Mouse (Mus musculus) ovary, adult 18-20 months (tissue): Measurements from ENCODE around the gene Fcer1g.
A peak's percentile ranks its signal among the peaks of the same experiment; 100 is the strongest.
"Not testable (repeated sequence)": the region's sequence is repeated elsewhere in the genome, so short reads cannot be mapped to it uniquely, and the experiment has no call there.

Source experiments
- DNase-seq: peaks from one replicate; pipeline ENCODE4 v3.0.0; 2022; ENCODE audit warnings: low spot score, mixed read lengths

Fcer1g gene

DNA sequence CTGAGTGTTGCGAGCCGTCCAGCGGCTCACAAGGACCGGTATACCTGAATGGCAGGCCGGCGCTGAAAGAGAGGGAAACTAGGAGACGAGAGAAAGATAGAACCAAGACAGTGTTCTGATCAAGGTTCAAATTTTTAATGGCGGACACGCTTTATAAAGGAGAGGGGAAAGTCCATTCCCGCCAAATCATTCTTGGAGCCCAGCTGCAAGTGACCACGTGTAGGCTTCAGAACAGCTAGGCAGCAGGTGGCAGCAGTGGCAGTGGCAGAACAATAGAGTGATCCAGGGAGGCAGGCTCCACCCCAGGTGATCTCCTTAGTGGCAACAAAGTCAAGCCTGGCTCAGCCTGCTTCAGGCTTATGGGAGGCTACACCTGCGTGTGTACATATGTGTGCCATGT lies 7.8 kb upstream of the Fcer1g start:
- not testable (repeated sequence) for DNase-seq

DNA sequence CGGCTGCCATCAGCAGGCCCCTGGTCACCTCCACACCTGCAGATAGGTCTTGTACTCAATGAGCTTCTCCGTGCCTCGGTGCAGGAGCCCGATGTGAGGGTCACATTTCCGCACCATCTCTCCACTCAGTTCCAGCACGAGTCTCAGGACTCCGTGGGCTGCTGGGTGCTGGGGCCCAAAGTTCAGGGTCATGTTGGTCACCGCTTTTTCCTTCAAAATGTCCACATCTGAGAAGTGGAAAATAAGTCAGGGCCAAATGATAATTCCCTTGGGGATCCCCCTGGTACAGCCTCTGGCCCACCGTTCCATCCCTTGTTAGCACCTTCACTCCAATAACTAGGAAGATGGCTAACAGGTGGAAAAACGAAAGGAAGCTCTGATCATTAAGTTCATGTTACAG lies 6.7 kb upstream of the Fcer1g start:
- DNase-seq: no peak

DNA sequence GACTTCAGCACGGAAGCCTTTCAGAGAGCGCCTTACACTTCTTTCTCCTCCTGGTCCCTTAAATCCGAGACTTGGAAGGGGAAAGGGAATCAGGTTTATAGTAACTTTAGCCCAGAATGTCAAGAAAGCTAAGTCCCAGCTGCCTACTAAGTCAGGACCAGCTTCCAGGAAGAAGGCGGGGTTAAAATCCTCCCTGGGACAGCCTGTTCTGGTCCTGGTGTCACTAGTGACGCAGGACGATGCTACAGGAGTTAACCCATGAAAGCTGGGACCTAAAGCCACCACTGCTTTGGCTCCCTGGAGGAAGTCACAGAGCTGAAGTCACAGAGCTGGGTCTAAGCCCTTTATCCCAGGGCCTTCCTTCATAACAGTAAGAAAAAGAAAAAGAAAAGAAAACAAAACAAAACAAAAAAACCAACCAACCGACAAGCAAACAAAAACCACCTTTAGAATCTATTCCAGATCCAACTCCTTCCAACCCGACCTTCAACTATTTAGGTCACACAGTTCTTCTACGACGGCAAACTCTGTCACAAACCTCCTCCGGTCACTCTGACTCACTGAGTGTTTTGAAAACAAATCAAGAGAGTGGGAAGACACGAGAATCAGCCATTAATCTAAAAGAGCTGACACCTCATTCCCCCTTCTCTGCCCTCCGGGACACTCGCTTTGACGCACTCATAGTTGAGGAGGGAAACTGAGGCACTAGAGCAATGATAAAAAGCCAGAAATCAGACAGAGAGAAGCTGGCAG lies 6.0 kb upstream of the Fcer1g start:
- no peak for DNase-seq

DNA sequence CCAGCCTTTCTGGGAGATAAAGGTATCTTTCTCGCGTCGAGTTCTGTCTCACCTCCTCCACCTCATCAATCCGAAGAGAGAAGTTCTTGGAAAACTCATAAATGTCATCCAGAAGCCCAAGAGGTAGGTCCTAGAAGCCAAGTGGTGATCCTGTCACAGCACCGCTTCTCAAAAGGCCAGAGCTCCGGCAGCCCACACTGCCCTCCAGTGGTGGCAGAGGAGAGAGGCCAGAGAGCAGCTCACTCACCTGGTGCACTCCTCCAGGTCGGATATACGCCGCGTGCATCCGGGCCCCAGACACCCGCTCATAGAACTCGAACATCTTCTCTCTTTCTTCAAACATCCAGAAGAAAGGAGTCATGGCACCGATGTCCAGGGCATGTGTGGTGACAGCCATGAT lies 4.3 kb upstream of the Fcer1g start:
- DNase-seq: no peak

DNA sequence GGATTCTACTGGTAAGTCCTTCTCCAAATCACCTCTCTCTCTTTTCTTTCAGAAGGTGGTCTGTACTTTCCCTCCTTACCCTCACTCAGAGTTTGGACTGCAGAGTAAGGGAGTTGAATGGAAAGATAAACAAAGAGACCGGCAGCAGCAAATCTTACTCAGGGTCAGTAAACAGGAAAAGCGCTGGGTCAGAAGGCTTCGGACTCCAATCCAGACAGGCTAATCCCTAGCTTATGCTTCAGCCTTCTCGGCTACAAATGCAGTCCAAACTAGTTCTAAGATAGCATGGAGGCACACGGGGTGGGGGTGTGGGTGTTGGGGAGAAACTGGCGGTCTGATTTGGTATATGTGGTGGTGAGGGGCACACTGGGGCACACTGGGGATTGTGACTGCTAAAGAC lies 3.3 kb upstream of the Fcer1g start:
- DNase-seq: no peak

DNA sequence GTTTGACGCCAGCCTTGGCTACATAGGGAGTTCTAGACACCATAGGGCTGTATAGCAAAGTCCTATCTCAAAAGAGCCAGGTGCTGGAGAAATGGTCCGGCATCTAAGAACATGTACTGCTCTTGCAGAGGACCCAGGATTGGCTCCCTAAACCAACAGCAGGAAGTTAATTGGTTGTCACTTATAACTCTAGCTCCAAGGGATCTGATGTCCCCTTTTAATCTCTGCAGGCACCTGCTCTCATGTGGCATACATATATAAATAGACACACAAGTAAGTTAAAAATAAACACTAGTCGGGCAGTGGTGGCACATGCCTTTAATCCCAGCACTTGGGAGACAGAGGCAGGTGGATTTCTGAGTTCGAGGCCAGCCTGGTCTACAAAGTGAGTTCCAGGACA lies 1.6 kb upstream of the Fcer1g start:
- DNase-seq: no peak

DNA sequence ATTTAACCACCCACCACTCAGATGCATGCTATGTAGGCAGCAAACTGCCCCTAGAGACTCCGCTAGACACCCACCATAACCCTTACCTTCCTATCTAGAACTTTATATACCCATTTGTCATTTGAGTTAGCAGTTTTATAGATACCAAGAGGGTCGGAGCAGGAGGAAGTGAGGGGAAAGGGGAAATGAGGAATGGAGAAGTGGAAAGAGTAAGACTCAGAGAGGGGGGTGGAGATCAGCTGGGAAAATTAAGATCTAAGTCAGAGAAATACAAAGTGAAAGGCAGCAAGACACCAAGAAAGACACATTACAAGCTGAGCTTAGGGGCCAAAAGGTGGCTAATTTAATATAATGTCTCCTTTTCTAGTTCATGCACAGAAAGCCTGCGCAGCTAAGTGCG lies 373 bp upstream of the Fcer1g start:
- DNase-seq: no peak

DNA sequence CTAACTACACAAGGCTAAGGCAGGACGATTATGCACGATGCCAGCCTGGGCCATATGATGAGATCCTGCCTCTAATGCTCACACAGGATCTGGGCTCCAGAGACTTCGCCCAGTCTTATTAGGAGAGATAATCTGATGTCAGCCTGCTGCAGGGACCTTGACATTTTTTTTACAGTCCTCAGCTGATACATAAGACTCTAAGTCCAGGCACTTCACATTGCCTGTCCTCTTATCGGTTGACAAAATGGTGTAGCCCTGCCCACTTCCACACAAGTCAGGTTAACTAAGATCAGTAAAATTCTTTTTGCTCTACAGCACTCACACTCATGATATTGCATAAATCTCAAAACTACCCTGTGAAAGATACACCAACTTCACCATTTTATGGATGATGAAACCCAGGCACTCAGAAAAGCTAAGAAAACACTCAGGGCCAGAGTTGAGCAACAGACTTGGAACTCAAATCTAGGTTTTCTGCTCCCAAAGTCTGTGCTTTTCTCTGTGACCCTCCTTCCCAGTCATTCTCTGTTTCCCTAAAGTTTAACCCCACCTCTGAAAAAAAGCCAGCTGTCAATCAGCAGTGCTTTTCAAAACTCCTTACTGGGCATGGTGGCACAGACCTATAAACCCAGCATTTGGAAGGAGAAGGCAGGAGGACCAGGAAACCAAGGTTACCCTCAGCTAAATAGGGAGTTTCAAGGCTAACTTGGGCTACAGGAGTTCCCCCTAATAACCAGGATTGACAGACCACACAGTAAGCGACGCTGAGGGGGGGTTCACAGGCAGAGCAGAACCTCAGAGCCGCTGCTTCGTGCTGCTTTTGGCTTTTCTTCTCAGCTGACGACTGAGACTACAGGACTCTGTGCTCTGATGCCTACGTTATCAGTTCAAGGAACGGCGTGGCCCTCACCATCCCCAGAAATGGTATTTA lies 1.1 kb downstream of the Fcer1g start:
- no peak for DNase-seq

DNA sequence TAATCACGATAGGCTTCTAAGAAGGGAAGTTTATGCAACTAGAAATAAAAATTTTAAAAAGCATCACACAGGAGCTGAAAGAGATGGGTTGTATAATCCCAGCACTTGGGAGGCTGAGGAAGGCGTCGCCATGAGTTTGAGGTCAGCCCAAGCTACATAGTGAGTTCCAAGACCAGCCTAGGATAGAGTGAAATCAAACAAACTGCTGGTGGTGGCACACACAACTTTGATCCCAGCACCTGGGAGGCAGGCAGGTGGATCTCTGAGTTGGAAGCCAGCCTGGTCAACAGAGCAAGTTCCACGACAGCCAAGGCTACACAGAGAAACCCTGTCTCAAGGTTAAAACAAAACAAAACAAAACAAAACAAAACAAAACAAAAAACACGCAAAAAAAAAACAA lies 1.8 kb downstream of the Fcer1g start:
- no peak for DNase-seq

DNA sequence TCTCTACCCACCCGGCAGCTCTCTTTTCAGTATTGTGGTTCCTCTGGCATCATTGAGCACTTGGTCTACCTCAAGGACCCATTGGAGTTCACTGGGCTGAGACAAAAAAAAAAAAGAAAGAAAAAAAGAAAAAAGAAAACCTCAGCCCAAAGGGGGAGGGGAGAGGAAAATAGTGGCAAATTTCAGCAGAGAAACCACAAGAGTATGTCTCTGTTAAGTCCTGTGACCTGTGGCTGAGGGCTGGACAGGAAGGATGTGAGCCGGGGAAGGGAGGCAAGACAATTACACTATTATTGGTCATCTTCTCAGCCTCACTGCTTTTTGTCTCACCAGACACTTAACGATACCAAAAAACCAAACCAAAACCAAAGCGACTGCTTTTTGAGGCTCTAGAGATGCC lies 2.3 kb downstream of the Fcer1g start:
- DNase-seq: no peak

DNA sequence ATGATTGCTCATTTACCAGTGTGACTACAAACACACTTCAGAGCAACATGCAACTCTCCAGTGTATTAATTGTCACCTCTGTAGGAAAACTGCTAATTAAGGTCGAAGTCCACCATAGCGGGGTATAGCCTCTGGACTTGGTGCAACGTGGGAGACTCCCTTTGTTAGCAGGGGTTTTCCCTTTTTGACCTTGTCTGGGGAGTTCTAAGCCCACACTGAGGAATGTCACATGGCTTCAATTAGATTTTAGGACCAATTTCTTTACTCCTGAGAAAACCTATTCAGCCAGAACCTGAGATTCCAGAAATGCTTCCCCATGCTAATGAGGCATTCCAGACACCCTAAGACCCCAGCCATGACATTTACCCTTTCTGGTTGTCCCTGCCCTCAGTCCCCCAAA lies 4.0 kb downstream of the Fcer1g start:
- no peak for DNase-seq

DNA sequence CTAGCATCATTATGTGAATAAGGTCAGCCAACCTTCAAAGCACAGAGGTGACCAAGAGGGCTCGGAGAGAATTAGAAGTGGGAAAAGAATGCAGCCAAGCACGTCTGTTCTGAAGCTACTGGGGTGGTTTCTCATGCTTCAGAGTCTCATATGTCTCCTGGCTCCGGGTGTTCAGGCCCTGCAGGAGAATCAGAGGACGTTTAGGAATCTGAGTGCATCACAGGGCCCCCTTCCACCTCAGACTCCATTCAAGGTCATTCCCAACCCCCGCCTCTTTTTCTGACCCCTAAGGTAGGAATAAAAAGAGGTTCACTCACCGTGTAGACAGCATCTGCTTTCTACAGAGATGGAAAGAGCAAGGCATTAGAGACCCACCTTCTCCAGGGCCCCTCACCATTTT lies 4.4 kb downstream of the Fcer1g start:
- DNase-seq: no peak

DNA sequence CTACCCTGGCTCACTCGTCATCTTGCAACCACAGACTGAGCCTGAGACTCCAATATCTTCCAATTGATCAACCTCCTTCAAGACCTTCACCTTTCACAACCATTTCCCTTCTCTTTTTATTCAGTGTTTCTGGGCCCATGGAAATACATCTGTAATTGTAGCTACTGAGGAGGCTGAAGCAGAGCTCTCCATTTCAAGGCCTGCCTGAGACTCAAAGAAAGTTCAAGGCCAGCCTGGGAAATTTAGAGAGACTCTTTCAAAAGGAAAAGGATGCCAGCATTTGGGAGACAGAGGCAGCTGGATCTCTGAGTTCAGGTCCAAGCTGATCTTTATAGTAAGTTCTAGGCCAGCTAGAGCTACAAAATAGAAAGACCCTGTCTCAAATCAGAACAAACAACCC lies 6.3 kb downstream of the Fcer1g start:
- no peak for DNase-seq

DNA sequence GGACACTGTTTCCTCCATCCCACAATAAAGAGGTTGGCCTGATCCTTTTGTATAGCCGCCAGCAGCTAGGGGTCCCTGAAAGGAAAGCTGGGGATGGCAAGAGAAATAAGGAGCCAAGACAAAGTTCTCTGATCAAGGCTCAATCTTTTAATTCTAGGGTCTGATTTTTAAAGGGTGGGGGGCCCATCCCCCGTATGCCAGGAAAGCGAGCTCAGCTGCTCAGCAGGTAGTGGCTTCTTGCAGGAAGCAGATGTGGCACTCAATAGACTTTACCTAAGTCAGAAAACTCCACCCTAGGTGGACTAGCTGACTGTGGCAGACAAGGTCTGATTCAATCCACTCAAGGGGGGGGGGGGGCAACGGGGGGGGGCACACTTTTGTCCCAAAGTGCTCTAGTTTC lies 7.4 kb downstream of the Fcer1g start:
- DNase-seq: no peak

DNA sequence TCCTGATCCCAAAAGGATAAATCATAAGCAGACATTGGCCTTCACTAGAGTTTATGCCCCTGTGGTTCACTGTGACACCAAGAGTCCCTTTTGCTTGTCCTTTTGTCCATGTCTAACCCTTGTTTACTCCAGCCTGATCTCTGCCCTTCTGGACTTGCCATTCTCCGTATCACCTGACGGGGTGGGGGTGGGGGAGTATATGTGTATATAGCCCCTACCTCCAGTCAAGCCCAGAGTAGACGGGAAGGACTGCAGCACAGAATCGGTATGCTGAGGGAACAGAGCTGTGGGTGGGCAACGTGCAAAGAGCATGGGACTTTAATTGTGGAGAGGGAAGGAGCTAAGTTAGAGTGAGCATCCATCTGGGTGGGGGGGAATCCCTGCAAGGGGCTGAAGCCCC lies 9.3 kb downstream of the Fcer1g start, which contains the start of gene Apoa2:
TSS of gene Apoa2 (plus strand) at position 198 of the 400 bp plus-strand sequence.
- no peak for DNase-seq

DNA sequence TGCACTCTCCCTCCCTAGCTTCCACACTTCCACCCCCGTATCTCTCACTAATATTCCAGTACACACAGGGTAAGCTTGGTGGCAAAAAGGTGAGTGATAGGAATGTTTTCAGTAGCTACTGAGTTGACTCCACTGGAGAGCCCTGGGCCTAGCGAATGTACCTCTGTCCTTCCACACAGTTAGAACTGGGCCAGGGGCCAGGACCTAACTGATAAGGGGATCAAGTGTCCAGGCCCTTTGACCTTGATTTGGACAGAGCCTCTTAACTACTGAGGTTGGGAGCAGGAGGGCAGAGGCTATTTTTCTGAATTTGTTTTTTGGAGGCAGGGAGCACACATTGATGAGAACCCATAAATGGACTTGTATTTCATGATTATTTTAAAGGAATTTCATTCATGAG lies 10.4 kb downstream of the Fcer1g start:
- DNase-seq: no peak

DNA sequence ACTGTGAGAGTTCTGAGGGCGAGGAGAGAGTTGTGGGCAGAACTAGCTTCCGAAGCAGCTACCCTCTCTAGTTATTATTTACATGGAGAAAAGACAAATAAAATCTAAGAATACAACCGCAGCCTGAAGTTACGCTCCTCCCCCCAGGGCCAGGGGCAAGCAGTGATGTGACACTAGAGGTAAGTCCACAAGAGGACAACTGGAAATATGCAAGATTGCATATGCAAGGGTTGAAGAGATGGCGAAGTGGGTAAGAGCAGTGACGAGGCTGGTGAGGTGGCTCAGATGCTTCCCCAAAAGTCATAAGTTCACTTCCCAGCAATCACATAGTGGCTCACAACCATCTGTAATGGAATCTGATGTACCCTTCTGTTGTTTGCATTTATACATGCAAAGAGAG lies 11.0 kb downstream of the Fcer1g start:
- DNase-seq: no peak

DNA sequence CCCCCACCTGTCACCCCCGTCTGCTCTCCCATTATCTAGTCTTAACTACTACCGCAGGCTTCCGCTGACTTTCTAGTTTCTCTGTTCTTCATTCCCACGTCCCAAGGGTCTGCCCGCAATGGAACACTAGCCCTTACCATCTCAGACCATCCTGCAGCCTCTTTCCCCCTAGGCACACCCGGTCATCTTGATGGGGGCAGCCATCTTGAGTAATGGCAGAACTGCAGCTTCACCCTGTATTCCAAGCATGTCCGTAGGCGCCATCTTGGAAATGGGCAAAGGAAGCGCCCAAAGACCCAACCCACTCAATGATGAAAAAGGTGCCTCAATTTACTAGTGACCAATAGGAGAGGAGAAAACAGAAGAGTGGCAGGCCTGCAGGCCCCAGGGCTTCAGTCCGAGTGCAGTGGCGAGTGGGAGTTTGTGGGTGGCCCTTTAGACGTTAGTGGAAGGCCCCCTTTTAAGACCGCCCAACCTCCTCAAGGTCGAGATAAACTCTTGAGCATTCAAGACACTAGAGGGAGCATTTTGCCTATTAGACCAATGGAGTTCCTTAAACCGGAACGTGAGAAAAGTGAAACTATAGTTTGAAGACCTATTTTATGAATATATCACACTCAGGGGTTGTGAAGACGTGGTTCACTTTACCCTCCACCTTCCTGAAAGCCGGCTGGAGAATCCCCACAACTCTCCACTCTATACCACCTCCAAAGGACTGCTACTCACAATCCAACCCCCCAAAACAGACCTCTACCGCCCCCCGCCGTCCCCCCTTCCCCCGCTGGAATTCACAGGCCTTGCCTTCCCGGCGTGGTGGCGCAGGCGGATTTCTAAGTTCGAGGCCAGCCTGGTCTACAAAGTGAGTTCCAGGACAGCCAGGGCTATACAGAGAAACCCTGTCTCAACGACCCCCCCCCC lies 11.7 kb downstream of the Fcer1g start, which contains the start of gene Tomm40l:
TSS of gene Tomm40l (minus strand) at position 277 of the 918 bp plus-strand sequence.
- DNase-seq: peak; percentile 98

DNA sequence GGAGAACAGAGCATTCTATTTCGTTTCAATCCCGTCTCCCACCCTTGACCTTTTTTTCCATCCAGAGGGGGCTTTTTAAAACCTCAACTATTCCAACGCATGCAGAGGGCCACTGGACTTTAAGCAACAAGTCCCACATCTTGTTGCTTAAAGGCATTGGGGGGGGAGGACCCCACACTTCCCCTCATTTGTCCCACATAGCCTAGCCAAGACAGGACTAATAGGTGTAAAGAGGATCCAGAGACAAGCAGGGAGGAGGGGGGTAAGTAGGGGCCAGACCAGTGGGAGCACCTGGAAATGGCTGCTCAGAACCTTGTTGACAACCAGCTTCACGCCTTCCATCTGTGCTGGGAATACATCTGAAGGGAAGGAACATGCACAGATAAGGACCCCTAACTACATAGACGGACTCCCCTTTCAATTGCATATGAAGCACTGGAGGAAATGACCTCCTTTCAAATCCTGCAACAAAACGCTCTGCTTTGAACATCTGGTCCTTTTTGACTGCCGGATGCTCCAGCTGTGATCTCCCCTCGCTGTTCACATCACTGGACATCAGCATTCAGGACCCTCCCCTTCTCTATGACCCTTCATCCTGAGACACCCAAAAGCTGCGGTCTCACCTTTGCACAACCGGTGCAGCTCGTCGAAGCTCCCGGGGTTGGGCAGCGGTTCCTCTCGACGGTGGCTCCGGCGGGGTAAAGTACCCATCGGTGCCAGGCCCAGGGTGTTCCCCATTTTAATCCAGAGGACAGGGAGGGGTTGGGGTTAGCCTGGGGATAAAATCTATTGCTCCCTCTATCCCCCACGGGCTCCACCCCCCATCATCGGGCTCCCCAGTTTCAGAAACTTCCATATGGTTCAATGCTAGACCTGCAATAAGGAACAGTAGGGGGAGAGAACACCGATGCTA lies 12.6 kb downstream of the Fcer1g start:
- DNase-seq: no peak

DNA sequence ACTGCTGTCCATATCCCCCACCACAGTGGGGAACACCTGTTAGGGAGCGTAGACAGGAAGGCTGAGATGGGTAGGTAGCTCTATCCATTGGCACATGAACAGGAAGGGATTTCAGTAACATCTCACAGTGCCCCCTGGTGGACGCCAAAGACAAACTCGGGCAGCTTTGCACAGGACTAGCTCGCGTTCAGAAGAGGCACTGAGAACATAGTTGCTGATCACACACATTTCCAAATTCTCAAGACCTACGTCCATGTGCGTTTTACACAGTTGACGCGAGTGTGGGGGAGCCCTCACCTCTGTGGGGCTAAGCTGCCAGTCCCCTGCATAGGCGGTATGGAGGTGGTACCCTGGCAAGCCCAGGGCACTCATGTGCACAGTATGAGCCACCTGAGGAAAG lies 13.3 kb downstream of the Fcer1g start:
- peak; percentile 61 for DNase-seq
